Mouse (Mus musculus) kidney, adult 2 months (tissue): ENCODE results near the gene Rnpepl1. TPM values are rescaled to one million over a fixed set of nuclear protein-coding genes. Genes with fewer than 3 reads are reported as not detected.
A peak's percentile ranks its signal among the peaks of the same experiment; 100 is the strongest.

Experiments used
- DNase-seq: peaks from one replicate; pipeline ENCODE4 v3.0.0; 2021
- H3K27ac ChIP-seq: fragments of 200-500 bp; 2 replicates; pipeline ENCODE4 v1.5.1; 2012; ENCODE audit warnings: low read depth, low read length, control low read depth, inconsistent platforms; ENCODE audit not compliant: insufficient read depth
- H3K27me3 ChIP-seq: fragments of 200-500 bp; replicated peaks from 2 replicates; pipeline ENCODE4 v1.6.1; 2012; ENCODE audit warnings: mild to moderate bottlenecking, moderate library complexity, low read length, inconsistent platforms; ENCODE audit not compliant: control insufficient read depth, insufficient read depth
- H3K36me3 ChIP-seq: fragments of 200-500 bp; 2 replicates; pipeline ENCODE4 v1.6.1; 2012; ENCODE audit warnings: mild to moderate bottlenecking, moderate library complexity, low read length, inconsistent platforms; ENCODE audit not compliant: control insufficient read depth, insufficient read depth
- H3K4me1 ChIP-seq: fragments of 200-500 bp; 2 replicates; pipeline ENCODE4 v1.6.1; 2011; ENCODE audit warnings: low read length; ENCODE audit not compliant: control insufficient read depth, insufficient read depth
- H3K4me3 ChIP-seq: fragments of 200-500 bp; 2 replicates; pipeline ENCODE4 v1.5.1; 2011; ENCODE audit warnings: mild to moderate bottlenecking, low read depth, low read length, control low read depth; ENCODE audit not compliant: insufficient read depth
- CTCF ChIP-seq: fragments of 200-500 bp; conservative IDR thresholded peaks from 2 replicates; pipeline ENCODE4 v1.5.1; 2011; ENCODE audit warnings: low read depth, mild to moderate bottlenecking, control low read depth, low read length, moderate library complexity, mixed read lengths; ENCODE audit not compliant: insufficient read depth, insufficient read length
- POLR2A ChIP-seq: fragments of 200-500 bp; IDR thresholded peaks from one replicate; pipeline ENCODE4 v1.6.1; 2011; ENCODE audit warnings: low read depth, low read length, control low read depth
- WGBS: fragments of 180-500 bp; shearing (Covaris S2); methylation state at CpG from one replicate; pipeline ENCODE4 v1.1.7; 2018; 5-methylcytosine and 5-hydroxymethylcytosine counted together
- polyA plus RNA-seq: library from polyadenylated mRNA; depleted of rRNA; stranded (reverse); fragments of >200 nt; gene quantifications from 2 replicates; pipeline ENCODE4 v1.2.3, GENCODE M21; 2012

Gene Rnpepl1
- polyA plus RNA-seq, 1 experiment, result 161 TPM

GRCm38 (mm10) chr1:92934182-92934827 is 23.7 kb downstream of the Rnpepl1 start, which contains the start of gene Capn10:
TSS of gene Capn10 (plus strand) at chr1:92934376.
- Histone ChIP-seq H3K4me3 (peak within 1 kb of the TSS; percentile 53), H3K4me1 (peaks cover 14% of the 10 kb centered on the region; the same call in 1 of the 2 replicates), H3K27me3 (no peaks in the 10 kb centered on the region), H3K27ac (peak within 1 kb of the TSS; percentile 84), H3K36me3 (no peaks in the 10 kb centered on the region)
- under 1% methylated on average over 45 of the region's 45 CpGs for WGBS
- TF ChIP-seq CTCF (0 out of 2 replicates have a peak, but pooled peaks have one; percentile 1), POLR2A (peak; percentile 77)
- peak; percentile 98 for DNase-seq

DNA sequence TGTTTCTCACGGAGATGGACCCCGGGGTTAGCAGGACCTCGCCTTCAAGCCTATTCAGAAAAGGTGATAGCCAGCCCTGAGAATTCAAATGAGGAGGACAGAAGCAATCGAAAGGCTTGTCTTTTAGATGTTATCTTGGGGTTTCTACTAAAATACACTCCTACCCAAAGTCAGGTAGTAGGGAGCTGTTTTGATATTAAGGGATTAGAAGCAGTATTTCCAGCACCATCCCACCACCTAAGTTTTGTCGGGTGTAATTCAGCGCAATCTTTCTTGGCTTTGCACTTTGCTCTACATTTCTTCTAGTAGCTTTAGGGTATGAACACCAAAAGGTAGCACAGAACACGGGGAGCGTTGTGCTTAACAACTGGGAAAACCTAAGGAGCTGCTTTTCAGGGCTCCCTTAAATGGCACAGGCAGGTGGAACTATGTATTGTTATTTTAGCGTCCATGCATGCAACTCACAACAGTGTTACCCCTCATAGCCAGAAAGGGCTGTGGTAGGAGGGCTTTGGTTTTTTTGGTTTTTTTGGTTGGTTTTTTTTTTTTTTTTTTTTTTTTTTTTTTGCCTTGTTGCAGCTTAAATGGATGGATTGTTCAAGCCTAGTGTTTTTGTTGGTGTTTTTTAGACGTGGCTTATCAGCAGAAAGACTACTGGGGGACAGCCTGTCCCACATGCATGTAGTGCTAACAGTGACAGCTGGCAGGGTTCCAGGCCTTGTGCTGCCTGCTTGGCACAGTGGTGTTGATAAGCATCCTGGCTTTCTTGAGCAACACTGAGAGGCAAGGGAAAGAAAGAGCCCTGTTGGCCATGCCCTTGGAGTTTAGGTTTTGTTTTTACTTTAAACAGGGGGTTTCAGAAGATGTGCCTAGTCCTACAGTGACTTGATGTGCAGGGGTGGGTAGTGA is 24.7 kb downstream of the Rnpepl1 start:
- Histone ChIP-seq H3K36me3 (no peaks in the 10 kb centered on the region), H3K27me3 (no peaks in the 10 kb centered on the region), H3K4me3 (peak overlapping the region; percentile 53), H3K27ac (peak overlapping the region; percentile 11), H3K4me1 (peaks cover 9% of the 10 kb centered on the region; the same call in 1 of the 2 replicates)
- TF ChIP-seq CTCF (no peak), POLR2A (no peak)
- 7% methylated on average over 10 of the region's 10 CpGs for WGBS
- DNase-seq, result peak; percentile 56

GRCm38 (mm10) chr1:92935977-92936376 is 25.4 kb downstream of the Rnpepl1 start:
- H3K27me3 ChIP-seq, result no peaks in the 10 kb centered on the region
- DNase-seq, result no peak
- H3K4me3 ChIP-seq, result no peak overlapping the region
- TF ChIP-seq POLR2A, result no peak
- TF ChIP-seq CTCF, result no peak
- 31% methylated on average over 2 of the region's 2 CpGs for WGBS
- peaks cover 9% of the 10 kb centered on the region; the same call in 1 of the 2 replicates for H3K4me1 ChIP-seq
- H3K27ac ChIP-seq, result no peak overlapping the region
- H3K36me3 ChIP-seq, result no peaks in the 10 kb centered on the region

GRCm38 (mm10) chr1:92936467-92936866 is 25.9 kb downstream of the Rnpepl1 start:
- no peak overlapping the region for H3K27ac ChIP-seq
- peaks cover 9% of the 10 kb centered on the region; the same call in 1 of the 2 replicates for H3K4me1 ChIP-seq
- no peaks in the 10 kb centered on the region for H3K27me3 ChIP-seq
- H3K4me3 ChIP-seq, result no peak overlapping the region
- H3K36me3 ChIP-seq, result 0 out of 2 replicates have a peak, but pooled peaks cover 2% of the 10 kb centered on the region
- DNase-seq, result peak; percentile 68
- TF ChIP-seq CTCF, result no peak
- TF ChIP-seq POLR2A, result no peak
- WGBS, result 56% methylated on average over 3 of the region's 3 CpGs

DNA sequence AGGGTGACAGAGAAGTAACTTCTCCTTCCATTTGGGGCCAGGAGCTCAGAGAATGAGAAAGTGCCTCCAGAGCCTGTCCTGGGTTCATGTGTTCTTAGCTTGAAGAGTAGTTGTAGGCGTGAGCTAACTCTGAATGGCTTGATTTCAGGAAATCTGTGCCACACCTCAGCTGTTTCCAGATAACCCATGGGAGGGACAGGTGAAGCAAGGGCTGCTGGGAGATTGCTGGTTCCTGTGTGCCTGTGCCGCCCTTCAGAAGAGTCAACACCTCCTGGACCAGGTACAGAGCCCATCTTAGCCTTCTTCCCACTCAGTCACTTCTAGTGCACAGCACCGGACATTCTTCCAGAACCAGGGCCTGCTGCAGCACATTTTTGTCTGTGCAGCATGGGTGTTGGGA is 27.2 kb downstream of the Rnpepl1 start:
- Histone ChIP-seq H3K27ac (no peak overlapping the region), H3K4me3 (no peak overlapping the region), H3K27me3 (no peaks in the 10 kb centered on the region), H3K4me1 (peaks cover 9% of the 10 kb centered on the region; the same call in 1 of the 2 replicates), H3K36me3 (0 out of 2 replicates have a peak, but pooled peaks cover 2% of the 10 kb centered on the region)
- WGBS, result 85% methylated on average over 3 of the region's 3 CpGs
- no peak for DNase-seq
- no peak for TF ChIP-seq CTCF
- no peak for TF ChIP-seq POLR2A

DNA sequence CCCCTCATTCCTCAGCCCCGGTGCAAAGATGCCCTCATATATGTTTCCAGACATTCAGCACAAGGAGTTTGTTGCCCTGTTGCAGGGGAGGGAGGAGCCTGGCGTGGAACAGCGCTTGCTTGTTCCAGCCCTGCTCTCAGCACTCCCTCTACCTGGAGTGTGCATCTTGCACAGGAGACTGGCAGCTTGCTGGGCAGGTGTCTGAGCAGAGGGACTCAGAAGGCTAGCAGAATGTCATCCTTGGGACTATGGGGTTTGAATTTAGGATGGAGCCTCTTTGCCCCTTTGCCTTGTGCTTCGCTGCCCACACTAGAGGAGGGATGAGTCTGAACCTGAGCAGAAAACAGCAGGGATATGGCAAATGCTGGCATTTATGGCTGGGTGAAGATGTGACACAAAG is 29.2 kb downstream of the Rnpepl1 start:
- WGBS, result 96% methylated on average over 4 of the region's 4 CpGs
- TF ChIP-seq POLR2A, result no peak
- no peak for DNase-seq
- Histone ChIP-seq H3K36me3 (0 out of 2 replicates have a peak, but pooled peaks cover 2% of the 10 kb centered on the region), H3K27ac (no peak overlapping the region), H3K27me3 (no peaks in the 10 kb centered on the region), H3K4me1 (peaks cover 4% of the 10 kb centered on the region; the same call in 1 of the 2 replicates), H3K4me3 (no peak overlapping the region)
